Mouse (Mus musculus) testis, postnatal 10 days (tissue): ENCODE results near the gene Cdkn3.
A peak's percentile ranks its signal among the peaks of the same experiment; 100 is the strongest.
"Not testable (repeated sequence)": the region's sequence is repeated elsewhere in the genome, so short reads cannot be mapped to it uniquely, and the experiment has no call there.

Source experiments
- DNase-seq: peaks from one replicate; pipeline ENCODE4 v3.0.0; 2021; ENCODE audit warnings: low spot score

Cdkn3 gene

GRCm38 (mm10) chr14:46760355-46761029 is at the start of gene Cdkn3:
Cdkn3 (plus strand) TSS chr14:46760541.
- peak; percentile 93 for DNase-seq

DNA sequence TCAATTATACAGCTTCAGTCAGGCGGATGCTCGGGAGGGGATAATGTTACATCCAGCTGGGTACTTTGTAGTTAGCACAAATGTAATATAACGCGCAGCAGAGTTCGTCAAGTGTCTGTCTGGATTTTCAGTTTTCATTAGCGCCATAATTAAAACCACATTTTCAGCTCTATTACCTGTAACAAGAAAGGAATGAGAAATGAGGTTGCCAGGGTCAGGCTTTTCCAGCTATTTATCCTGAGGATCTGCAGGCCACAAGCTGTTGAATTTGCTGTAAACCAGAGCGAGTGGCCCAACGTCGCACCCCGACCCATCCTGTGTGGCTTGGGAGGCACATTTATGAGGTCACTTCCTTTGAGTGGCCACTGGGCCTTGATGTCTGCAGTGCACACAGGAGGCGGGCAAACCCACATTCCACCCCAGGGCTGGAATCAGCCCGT is 41.8 kb upstream of the Cdkn3 start:
- no peak for DNase-seq

DNA sequence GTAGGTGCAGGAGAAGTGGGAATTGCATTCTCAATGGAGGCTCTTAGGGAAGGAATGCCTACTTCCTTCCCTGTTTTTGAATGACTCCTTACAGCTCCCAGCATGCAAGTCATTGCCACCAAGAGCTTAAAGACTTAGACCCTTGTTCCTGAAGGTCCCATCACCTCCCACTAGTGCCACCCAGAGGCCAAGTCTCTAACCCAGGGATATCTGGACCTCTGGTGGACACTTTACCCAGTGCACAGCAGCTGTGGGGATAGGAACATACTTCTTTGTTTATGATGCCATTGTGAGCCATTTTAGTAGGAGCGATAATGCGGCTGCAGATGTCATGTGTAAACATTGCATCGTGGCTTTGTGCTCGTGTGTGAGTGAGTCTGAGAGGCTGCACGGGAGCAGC is 38.3 kb upstream of the Cdkn3 start:
- peak; percentile 74 for DNase-seq

DNA sequence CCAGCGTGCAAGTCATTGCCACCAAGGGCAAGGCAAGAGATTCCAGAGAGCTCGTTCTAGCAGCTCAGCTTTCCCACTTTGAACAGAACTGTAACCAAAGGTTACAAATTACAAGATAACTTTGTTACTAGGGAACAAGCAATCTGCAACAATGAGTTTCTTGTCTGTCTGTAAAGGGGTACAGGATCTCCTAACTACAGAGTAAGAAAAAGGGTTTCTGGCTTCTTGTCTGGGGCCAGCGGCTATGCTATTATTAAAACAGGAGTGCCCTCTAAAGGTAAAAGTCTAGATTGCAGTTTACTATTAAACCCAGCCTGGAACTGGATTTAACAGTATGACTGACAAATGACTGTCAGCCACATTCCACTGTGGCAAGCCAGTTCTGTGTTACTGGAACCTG is 36.5 kb upstream of the Cdkn3 start:
- DNase-seq: no peak

GRCm38 (mm10) chr14:46724941-46725340 is 35.4 kb upstream of the Cdkn3 start:
- no peak for DNase-seq

DNA sequence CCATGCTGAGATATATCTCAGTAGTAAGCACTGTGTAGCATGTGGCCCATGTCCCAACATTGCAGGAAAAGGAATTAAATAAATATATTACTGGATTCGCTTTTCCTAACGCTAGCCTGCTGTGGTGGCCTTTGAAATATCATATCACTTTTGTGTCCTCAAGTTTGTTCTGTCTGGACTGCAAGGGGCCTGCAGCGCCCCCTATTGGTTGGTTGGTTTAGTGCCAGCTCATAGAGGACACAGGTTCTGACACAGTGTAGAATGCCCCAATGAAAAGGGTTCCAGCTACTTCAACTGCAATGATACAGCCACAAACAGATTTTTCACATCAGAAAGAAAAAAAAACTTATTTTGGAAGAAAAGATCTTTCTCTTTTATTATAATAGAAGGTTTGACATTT is 34.6 kb upstream of the Cdkn3 start:
- peak; percentile 60 for DNase-seq

- DNase-seq: no peak
These were observed 26.1 kb upstream of the Cdkn3 start for GRCm38 (mm10) chr14:46734262-46734661.

- DNase-seq: no peak
These were observed 25.4 kb upstream of the Cdkn3 start for GRCm38 (mm10) chr14:46734761-46735455.

GRCm38 (mm10) chr14:46736366-46736765 is 24.0 kb upstream of the Cdkn3 start:
- no peak for DNase-seq

GRCm38 (mm10) chr14:46737346-46737745 is 23.0 kb upstream of the Cdkn3 start:
- DNase-seq: not testable (repeated sequence)

DNA sequence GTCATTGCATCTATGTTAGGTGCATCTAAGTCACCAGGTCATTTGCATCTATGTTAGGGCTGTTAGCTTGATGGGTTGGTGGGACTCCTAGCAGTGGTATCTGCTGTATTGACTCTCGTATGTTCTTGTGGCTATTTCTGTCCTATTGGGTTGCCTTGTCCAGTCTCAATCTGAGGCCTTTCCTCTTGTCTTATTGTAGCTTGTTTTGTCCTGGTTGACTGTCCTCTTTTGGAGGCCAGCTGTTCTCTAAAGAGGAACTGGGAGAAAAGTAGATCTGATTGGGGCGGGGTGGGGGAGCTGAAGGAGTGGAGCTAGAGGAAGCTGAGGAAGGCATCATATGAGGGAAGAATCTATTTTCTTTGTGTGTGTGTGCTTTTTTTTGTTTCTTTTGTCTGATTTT is 17.7 kb upstream of the Cdkn3 start:
- DNase-seq: peak; percentile 12

GRCm38 (mm10) chr14:46745413-46745812 is 14.9 kb upstream of the Cdkn3 start:
- DNase-seq: peak; percentile 17

- DNase-seq: not testable (repeated sequence)
These were observed 6.0 kb upstream of the Cdkn3 start for GRCm38 (mm10) chr14:46754371-46754770.

- DNase-seq: no peak
These were observed 4.5 kb upstream of the Cdkn3 start for GRCm38 (mm10) chr14:46755851-46756250.

GRCm38 (mm10) chr14:46757736-46758135 is 2.6 kb upstream of the Cdkn3 start:
- peak; percentile 50 for DNase-seq

GRCm38 (mm10) chr14:46759970-46760354 is 379 bp upstream of the Cdkn3 start:
- DNase-seq: no peak

DNA sequence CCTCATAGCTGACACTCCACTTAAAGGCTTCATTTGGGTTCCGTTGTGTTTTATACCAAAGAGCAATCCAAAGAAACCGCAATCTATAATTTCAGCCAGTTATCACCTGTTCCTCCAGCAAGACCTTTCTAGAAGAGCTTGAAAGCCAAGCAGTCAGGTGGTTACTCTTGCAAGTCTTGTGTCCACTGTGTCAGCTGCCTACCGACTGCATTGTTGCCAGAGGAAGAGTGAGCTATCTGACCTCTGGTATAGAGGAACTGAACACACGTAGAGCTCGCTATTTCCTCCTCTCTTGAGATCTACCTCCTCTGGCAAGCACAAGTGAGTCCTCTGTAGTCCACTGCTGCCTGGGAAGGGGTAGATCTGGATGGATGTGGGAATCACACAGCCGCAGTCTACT is 845 bp downstream of the Cdkn3 start:
- DNase-seq: no peak

DNA sequence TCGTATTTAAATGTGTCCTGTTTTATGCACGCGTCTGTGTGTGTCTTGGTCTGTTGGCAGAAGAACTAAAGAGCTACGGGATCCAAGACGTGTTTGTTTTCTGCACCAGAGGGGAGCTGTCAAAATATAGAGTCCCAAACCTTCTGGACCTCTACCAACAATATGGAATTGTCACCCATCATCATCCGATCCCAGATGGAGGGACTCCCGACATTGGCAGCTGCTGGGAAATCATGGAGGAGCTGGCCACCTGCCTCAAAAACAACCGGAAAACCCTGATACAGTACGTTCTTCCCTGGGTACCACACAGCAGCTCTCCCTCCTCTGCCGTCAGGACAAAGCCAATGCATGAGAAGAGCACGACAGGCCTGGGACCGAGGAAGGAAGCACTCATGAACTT is 6.8 kb downstream of the Cdkn3 start:
- DNase-seq: no peak

GRCm38 (mm10) chr14:46770036-46770435 is 9.7 kb downstream of the Cdkn3 start:
- no peak for DNase-seq

DNA sequence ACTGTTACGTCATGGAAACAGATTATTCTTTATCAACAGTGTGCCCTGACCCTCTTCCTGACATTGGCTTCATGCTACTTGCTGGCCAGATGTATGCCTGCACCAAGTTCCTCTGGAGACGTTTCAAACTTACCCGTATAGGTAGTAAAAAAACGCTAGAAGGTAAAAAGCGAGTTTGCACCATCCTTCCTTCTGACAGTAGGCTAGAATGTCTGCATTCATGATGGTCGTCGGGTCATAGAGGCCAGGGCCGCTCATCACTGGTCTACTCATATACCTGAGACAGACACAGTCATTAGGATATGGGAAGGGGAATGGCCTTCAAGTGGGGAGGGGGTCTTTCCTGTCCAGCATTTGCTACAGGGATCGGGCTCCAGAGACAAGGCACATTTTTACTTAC is 18.4 kb downstream of the Cdkn3 start:
- DNase-seq: no peak

GRCm38 (mm10) chr14:46779217-46779616 is 18.9 kb downstream of the Cdkn3 start:
- DNase-seq: peak; percentile 59

- no peak for DNase-seq
These were observed 20.7 kb downstream of the Cdkn3 start for GRCm38 (mm10) chr14:46781086-46781485.

DNA sequence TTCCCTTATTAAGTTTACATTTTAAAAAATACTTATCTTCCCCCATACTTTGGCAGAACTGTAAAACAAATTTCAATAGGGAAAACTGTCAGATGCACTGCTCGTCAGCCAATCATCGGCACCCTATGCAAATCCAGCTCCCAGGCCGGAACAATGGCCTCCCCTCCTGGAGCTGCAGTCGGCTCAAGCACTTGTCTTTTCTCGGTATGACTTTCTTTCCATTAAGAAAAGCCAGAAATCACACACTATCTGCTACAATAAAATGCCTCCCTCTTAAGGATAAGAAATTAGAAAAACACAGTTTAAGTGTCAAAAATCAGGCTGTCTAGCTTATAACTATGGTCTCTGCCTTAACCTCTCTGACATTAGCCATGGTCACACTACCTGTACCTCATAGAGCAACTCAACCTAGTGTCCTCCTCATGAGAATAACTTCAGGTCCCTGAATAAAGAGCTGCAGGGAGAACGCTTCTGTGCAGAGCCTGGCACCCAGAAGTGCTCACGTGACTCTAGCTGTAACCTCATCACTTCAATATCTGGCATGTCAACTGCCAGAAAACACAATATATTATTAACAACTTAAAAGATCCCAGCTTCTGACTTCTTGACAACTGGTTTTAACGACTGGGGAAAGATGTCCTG is 22.0 kb downstream of the Cdkn3 start:
- no peak for DNase-seq
